Mouse (Mus musculus) erythroblast, embryonic 14.5 days (primary cell): ENCODE results near the gene Rragb. TPM values are rescaled to one million over a fixed set of nuclear protein-coding genes. Genes with fewer than 3 reads are reported as not detected.
"Not testable (repeated sequence)": the region's sequence is repeated elsewhere in the genome, so short reads cannot be mapped to it uniquely, and the experiment has no call there.

Source experiments
- H3K27me3 ChIP-seq: 2 replicates; pipeline ENCODE4 v1.6.1; 2012; ENCODE audit warnings: inconsistent platforms; ENCODE audit not compliant: control insufficient read depth
- H3K36me3 ChIP-seq: 2 replicates; pipeline ENCODE4 v1.6.1; 2012; ENCODE audit warnings: mild to moderate bottlenecking, inconsistent platforms; ENCODE audit not compliant: control insufficient read depth
- H3K4me1 ChIP-seq: 2 replicates; pipeline ENCODE4 v1.6.1; 2012; ENCODE audit warnings: inconsistent platforms; ENCODE audit not compliant: control insufficient read depth
- H3K4me3 ChIP-seq: replicated peaks from 2 replicates; pipeline ENCODE3; 2012; ENCODE audit warnings: moderate library complexity, mild to moderate bottlenecking, inconsistent platforms
- H3K9me3 ChIP-seq: 2 replicates; pipeline ENCODE4 v1.6.1; 2012; ENCODE audit warnings: low read length, inconsistent platforms, mixed read lengths; ENCODE audit not compliant: control insufficient read depth
- GATA1 ChIP-seq: IDR thresholded peaks from 2 replicates; pipeline ENCODE4 v1.6.1; 2012; ENCODE audit warnings: low read length, inconsistent platforms, mixed read lengths
- TAL1 ChIP-seq: IDR thresholded peaks from 3 replicates; pipeline ENCODE4 v1.6.1; 2012; ENCODE audit warnings: low read length, inconsistent platforms, mixed read lengths
- polyA plus RNA-seq: library from polyadenylated mRNA; stranded (reverse); fragments of >175 nt; gene quantifications from 2 replicates; pipeline ENCODE4 v1.2.3, GENCODE M21; 2012

The Rragb gene
- polyA plus RNA-seq: 0.07 TPM in 1 of 2 replicates, not detected in the other

- Histone ChIP-seq H3K9me3 (peaks cover 5% of the 10 kb centered on the region; the same call in 1 of the 2 replicates), H3K27me3 (peaks cover 21% of the 10 kb centered on the region), H3K4me3 (peak within 1 kb of the TSS; percentile 61), H3K4me1 (peaks cover 8% of the 10 kb centered on the region), H3K36me3 (no peaks in the 10 kb centered on the region)
- TF ChIP-seq TAL1 (no peak), GATA1 (no peak)
Observed at GRCm38 (mm10) chrX:153139734-153140515, at the start of gene Rragb. Rragb (plus strand) TSS chrX:153139981.

- H3K9me3 ChIP-seq: no peaks in the 10 kb centered on the region
- H3K4me1 ChIP-seq: no peaks in the 10 kb centered on the region
- H3K4me3 ChIP-seq: no peak within 1 kb of the TSS
- no peak for TF ChIP-seq TAL1
- TF ChIP-seq GATA1: no peak
- H3K27me3 ChIP-seq: no peaks in the 10 kb centered on the region
- no peaks in the 10 kb centered on the region for H3K36me3 ChIP-seq
Observed at GRCm38 (mm10) chrX:153118486-153118885, 21.3 kb upstream of the Rragb start, which contains the start of gene Foxr2. Foxr2 (plus strand) TSS chrX:153118786.

GRCm38 (mm10) chrX:153119013-153119412 lies 20.8 kb upstream of the Rragb start:
- no peaks in the 10 kb centered on the region for H3K27me3 ChIP-seq
- TF ChIP-seq GATA1 (no peak), TAL1 (no peak)
- no peaks in the 10 kb centered on the region for H3K36me3 ChIP-seq
- H3K4me1 ChIP-seq: no peaks in the 10 kb centered on the region
- no peak overlapping the region for H3K4me3 ChIP-seq
- no peaks in the 10 kb centered on the region for H3K9me3 ChIP-seq

GRCm38 (mm10) chrX:153142656-153143055 lies 2.9 kb downstream of the Rragb start:
- Histone ChIP-seq H3K4me1 (peaks cover 8% of the 10 kb centered on the region), H3K27me3 (peaks cover 21% of the 10 kb centered on the region), H3K36me3 (no peaks in the 10 kb centered on the region), H3K4me3 (no peak overlapping the region), H3K9me3 (peaks cover 5% of the 10 kb centered on the region; the same call in 1 of the 2 replicates)
- TF ChIP-seq GATA1 (no peak), TAL1 (no peak)

GRCm38 (mm10) chrX:153151766-153152165 lies 12.0 kb downstream of the Rragb start:
- Histone ChIP-seq H3K4me1 (no peaks in the 10 kb centered on the region), H3K9me3 (no peaks in the 10 kb centered on the region), H3K36me3 (no peaks in the 10 kb centered on the region), H3K4me3 (no peak overlapping the region), H3K27me3 (no peaks in the 10 kb centered on the region)
- TF ChIP-seq TAL1 (no peak), GATA1 (no peak)

- H3K9me3 ChIP-seq: no peaks in the 10 kb centered on the region
- H3K36me3 ChIP-seq: no peaks in the 10 kb centered on the region
- no peaks in the 10 kb centered on the region for H3K4me1 ChIP-seq
- no peak overlapping the region for H3K4me3 ChIP-seq
- H3K27me3 ChIP-seq: no peaks in the 10 kb centered on the region
- TF ChIP-seq GATA1: no peak
- TF ChIP-seq TAL1: no peak
Observed at GRCm38 (mm10) chrX:153155322-153155721, 15.5 kb downstream of the Rragb start.

GRCm38 (mm10) chrX:153174786-153175185 lies 35.0 kb downstream of the Rragb start:
- Histone ChIP-seq H3K36me3 (no peaks in the 10 kb centered on the region), H3K9me3 (no peaks in the 10 kb centered on the region), H3K4me3 (no peak overlapping the region), H3K4me1 (no peaks in the 10 kb centered on the region), H3K27me3 (no peaks in the 10 kb centered on the region)
- no peak for TF ChIP-seq TAL1

- no peaks in the 10 kb centered on the region for H3K27me3 ChIP-seq
- H3K4me1 ChIP-seq: no peaks in the 10 kb centered on the region
- H3K4me3 ChIP-seq: no peak overlapping the region
- no peaks in the 10 kb centered on the region for H3K36me3 ChIP-seq
- no peaks in the 10 kb centered on the region for H3K9me3 ChIP-seq
- TF ChIP-seq GATA1 (no peak), TAL1 (no peak)
Observed at GRCm38 (mm10) chrX:153182221-153182620, 42.4 kb downstream of the Rragb start.

GRCm38 (mm10) chrX:153199185-153199584 lies 59.4 kb downstream of the Rragb start:
- H3K9me3 ChIP-seq, H3K36me3 ChIP-seq, H3K4me1 ChIP-seq, H3K4me3 ChIP-seq, H3K27me3 ChIP-seq: not testable (repeated sequence)

- H3K9me3 ChIP-seq: no peaks in the 10 kb centered on the region
- no peak overlapping the region for H3K4me3 ChIP-seq
- no peak for TF ChIP-seq GATA1
- TF ChIP-seq TAL1: no peak
- H3K27me3 ChIP-seq: no peaks in the 10 kb centered on the region
- no peaks in the 10 kb centered on the region for H3K36me3 ChIP-seq
- H3K4me1 ChIP-seq: no peaks in the 10 kb centered on the region
Observed at GRCm38 (mm10) chrX:153211101-153211500, 71.3 kb downstream of the Rragb start.

Other genes with a start within 250 kb of the Rragb start
- 0.02 TPM in 1 of 2 replicates, not detected in the other for gene Usp51, start 133.5 kb upstream of the Rragb start, polyA plus RNA-seq
- gene Mageh1, start 102.4 kb upstream of the Rragb start, polyA plus RNA-seq: not detected in 2 replicates
- gene Foxr2, start 21.2 kb upstream of the Rragb start, polyA plus RNA-seq: not detected in 2 replicates
- not detected in 2 replicates for gene Klf8, start 97.5 kb downstream of the Rragb start, polyA plus RNA-seq